Mouse (Mus musculus) right cerebral cortex, postnatal 4 days (tissue): Measurements from ENCODE around the gene Nova1.

Experiments used
- DNase-seq: peaks from one replicate; pipeline ENCODE4 v3.0.0-alpha.2; 2022

Nova1 gene

DNA sequence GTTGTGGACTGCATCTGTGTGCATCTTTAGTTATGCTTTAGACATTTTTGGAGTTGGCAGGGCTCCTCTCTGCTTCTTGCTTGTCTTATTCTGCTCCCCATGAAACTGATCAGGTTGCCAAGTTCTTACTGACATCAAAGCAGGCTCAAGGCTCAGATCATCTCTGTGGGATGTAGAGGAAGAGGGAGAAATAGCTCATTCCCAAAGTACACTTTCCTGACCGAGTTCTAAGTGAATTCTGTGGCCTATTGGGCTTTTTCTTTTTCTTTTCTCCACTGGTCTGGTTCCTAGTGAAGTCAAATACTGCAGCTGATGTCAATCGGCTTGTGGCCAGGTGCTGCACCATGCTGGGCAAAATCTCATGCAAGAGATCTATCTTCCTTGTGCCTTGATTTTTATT lies 152.0 kb downstream of the Nova1 start:
- DNase-seq: no peak

DNA sequence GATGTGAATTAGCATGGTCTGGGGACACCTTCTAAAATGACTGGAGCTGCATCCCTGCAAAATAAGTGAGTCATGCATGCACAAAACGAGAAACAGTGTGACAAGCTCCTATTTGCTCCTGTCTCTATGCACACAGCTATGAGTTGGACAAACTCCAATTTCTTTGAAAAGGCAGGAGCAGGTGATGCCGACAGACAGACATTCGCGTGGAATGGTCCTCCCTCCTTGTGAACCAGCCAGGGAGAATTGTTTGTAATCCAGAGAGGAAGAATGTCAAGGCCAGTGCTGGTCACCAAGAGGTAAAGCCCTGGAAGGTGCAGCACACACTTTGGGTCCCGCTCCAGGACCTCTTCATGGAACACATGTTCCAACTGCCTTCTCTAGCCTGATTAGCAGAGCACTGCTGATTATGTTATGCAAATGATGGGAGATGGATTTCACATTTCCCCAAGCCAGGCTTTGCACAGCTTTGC lies 172.6 kb downstream of the Nova1 start:
- no peak for DNase-seq

DNA sequence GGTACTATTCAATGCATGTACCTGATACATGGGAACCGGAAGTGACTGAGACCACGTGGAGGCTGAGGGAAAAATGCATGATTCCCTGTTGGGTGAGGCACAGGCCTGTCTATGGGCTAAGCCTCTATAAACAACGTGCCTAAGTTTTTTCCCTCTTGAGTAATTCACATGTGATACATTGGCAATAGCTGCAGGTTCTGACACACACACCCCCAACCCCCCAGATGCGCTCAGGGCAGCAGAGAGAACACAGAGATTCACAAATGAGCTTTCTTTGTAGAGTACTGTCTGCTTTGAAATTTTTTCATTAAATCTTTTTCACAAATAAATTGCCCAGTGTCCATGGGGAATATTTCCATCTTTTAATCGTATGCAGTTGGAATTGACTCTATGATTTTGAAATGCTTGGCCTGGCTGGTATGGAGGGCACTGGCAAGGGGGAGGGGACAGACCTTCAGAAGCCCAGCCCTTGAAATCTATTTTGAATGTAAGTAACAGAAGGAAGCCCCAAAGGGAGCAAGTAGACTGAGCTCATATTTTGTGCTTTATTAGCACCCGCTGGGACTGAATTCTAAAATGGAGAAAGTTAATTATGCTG lies 173.3 kb downstream of the Nova1 start:
- DNase-seq: no peak
